ENCODE assay signal across 34 mouse cellular contexts in the genomic region with DNA sequence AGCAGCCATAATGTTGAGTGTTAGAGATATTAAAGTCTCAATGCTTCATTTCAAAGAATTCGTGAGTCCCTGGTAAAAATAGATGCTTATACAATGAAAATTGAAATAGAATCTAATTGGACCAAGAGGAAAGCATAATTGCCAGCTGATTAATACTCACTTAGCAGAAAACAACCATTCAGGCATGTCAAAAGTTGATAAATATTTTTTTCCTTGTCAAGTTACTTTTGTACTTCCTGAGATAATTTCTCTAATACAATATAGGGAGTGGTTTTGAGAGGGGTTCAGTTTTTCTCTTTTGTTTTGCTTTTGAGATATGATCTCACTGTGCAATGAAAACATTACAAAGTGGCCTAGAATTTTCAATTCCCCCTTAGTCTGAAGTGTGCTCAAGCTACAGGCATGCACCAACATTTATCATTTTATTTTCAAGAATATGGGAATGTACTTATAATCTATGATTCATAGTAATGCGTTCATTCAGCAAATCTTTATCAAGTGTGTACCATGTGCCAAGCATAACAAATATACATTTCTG.
"Had no signal": no experiment of that assay in that cellular context is flagged by ENCODE, and none has a peak within 500 bp of the region (broad histone marks: within the 10 kb centered on the region; RNA-seq: fewer than 3 reads in every experiment).

No protein-coding gene starts in this region.

- ATAC-seq: hindbrain, embryonic 16.5 days; hindbrain, postnatal 0 days; inflammation-experienced regulatory T-cells, adult 6 months; intestine, embryonic 15.5 days; intestine, embryonic 16.5 days; intestine, postnatal 0 days had no signal

- DNase-seq: heart, postnatal 10 days; heart, postnatal 14 days; heart, postnatal 36 days; heart, postnatal 4 days; kidney, adult 11 months; kidney, adult 18-20 months; kidney, adult 2 months; kidney, adult 8-10 months; kidney, adult 9 months; kidney, postnatal 10 days; kidney, postnatal 14 days; kidney, postnatal 25 days; kidney, postnatal 36 days; kidney, postnatal 4 days; layer of hippocampus, adult 9-11 months; layer of hippocampus, postnatal 36 days had no signal

- H3K4me2 ChIP-seq: heart, embryonic 11.5 days; heart, embryonic 12.5 days; heart, embryonic 13.5 days; heart, embryonic 15.5 days; hindbrain, embryonic 12.5 days; hindbrain, embryonic 13.5 days; hindbrain, embryonic 14.5 days; hindbrain, embryonic 15.5 days; intestine, embryonic 15.5 days had no signal

- H3K4me1 ChIP-seq: heart, embryonic 10.5 days; heart, embryonic 12.5 days; intestine, embryonic 15.5 days had no signal

- H3K36me3 ChIP-seq: heart, embryonic 10.5 days; heart, embryonic 12.5 days; heart, embryonic 13.5 days; heart, embryonic 15.5 days; hindbrain, embryonic 10.5 days; hindbrain, embryonic 12.5 days; hindbrain, embryonic 13.5 days; hindbrain, embryonic 15.5 days; intestine, embryonic 15.5 days had no signal

- H3K27me3 ChIP-seq: heart, embryonic 12.5 days; heart, embryonic 13.5 days; heart, embryonic 15.5 days; hindbrain, embryonic 12.5 days; hindbrain, embryonic 13.5 days; hindbrain, embryonic 15.5 days; intestine, embryonic 15.5 days had no signal

- H3K9me3 ChIP-seq: heart, embryonic 10.5 days; heart, embryonic 12.5 days; heart, embryonic 13.5 days; heart, embryonic 15.5 days; hindbrain, embryonic 10.5 days; hindbrain, embryonic 12.5 days; hindbrain, embryonic 13.5 days; hindbrain, embryonic 15.5 days; intestine, embryonic 15.5 days had no signal

- H3K9ac ChIP-seq: heart, embryonic 12.5 days; heart, embryonic 13.5 days; heart, embryonic 15.5 days; hindbrain, embryonic 12.5 days; hindbrain, embryonic 13.5 days; hindbrain, embryonic 14.5 days; hindbrain, embryonic 15.5 days; intestine, embryonic 15.5 days had no signal

- H3K4me3 ChIP-seq: heart, embryonic 10.5 days; heart, embryonic 12.5 days; heart, embryonic 13.5 days; heart, embryonic 15.5 days; hindbrain, embryonic 10.5 days; hindbrain, embryonic 12.5 days; hindbrain, embryonic 13.5 days; hindbrain, embryonic 15.5 days; intestine, embryonic 15.5 days; layer of hippocampus, adult 2 months had no signal

- H3K27ac ChIP-seq: heart, embryonic 10.5 days; heart, embryonic 13.5 days; heart, embryonic 15.5 days; hindbrain, embryonic 10.5 days; hindbrain, embryonic 12.5 days; hindbrain, embryonic 13.5 days; hindbrain, embryonic 14.5 days; hindbrain, embryonic 15.5 days; hindbrain, postnatal 0 days; intestine, embryonic 15.5 days; kidney, postnatal 0 days; layer of hippocampus, adult 2 months had no signal
